Mouse (Mus musculus): ENCODE data around the gene Col11a2. TPM values are rescaled to one million over a fixed set of nuclear protein-coding genes. Genes with fewer than 3 reads are reported as not detected.
A peak's percentile ranks its signal among the peaks of the same experiment; 100 is the strongest.

Col11a2 gene
- polyA plus RNA-seq, 1 experiment from 2014 or later, result 3.2 TPM

MicroRNA genes within 50 kb of the gene (microRNA counts, 519-probe panel; counts per million panel counts)
- microRNA mmu-miR-219, result 3,307 counts per million, percentile 76 among the panel's probes with 10 or more counts

Small RNAs within 50 kb of the gene (microRNA-seq; reads per million reads assigned to microRNA genes)
- not detected for gene Mir219a-1
- gene Mir219c, result not detected

Other genes starting within 250 kb of the Col11a2 start
- 51.5 and 53.4 TPM in 2 replicates for gene Kank3, start 228.9 kb upstream of the Col11a2 start, polyA plus RNA-seq (2015; fragmentation: Nextera tagmentation; extraction: Ambion mirVana)
- 476 TPM in 2 replicates for gene Rps28, start 214.9 kb upstream of the Col11a2 start, polyA plus RNA-seq (2015; fragmentation: Nextera tagmentation; extraction: Ambion mirVana)
- 467 and 476 TPM in 2 replicates for gene Ndufa7, start 214.9 kb upstream of the Col11a2 start, polyA plus RNA-seq (2015; fragmentation: Nextera tagmentation; extraction: Ambion mirVana)
- 50.8 and 58.9 TPM in 2 replicates for gene Cd320, start 196.3 kb upstream of the Col11a2 start, polyA plus RNA-seq (2015; fragmentation: Nextera tagmentation; extraction: Ambion mirVana)
- gene Gm7029, start 165.6 kb upstream of the Col11a2 start, polyA plus RNA-seq (2015; fragmentation: Nextera tagmentation; extraction: Ambion mirVana), result not detected in 2 replicates
- 1.5 and 2.6 TPM in 2 replicates for gene Kifc1, start 148.8 kb upstream of the Col11a2 start, polyA plus RNA-seq (2015; fragmentation: Nextera tagmentation; extraction: Ambion mirVana)
- 0.50 and 0.51 TPM in 2 replicates for gene Platr17, start 134.3 kb upstream of the Col11a2 start, polyA plus RNA-seq (2015; fragmentation: Nextera tagmentation; extraction: Ambion mirVana)
- gene Daxx, start 130.0 kb upstream of the Col11a2 start, polyA plus RNA-seq (2015; fragmentation: Nextera tagmentation; extraction: Ambion mirVana), result 59.4 and 61.1 TPM in 2 replicates
- 23.6 and 28.6 TPM in 2 replicates for gene Tapbp, start 123.5 kb upstream of the Col11a2 start, polyA plus RNA-seq (2015; fragmentation: Nextera tagmentation; extraction: Ambion mirVana)
- gene Zbtb22, start 123.5 kb upstream of the Col11a2 start, polyA plus RNA-seq (2015; fragmentation: Nextera tagmentation; extraction: Ambion mirVana), result 18.1 and 18.3 TPM in 2 replicates
- 60.9 and 61.1 TPM in 2 replicates for gene Rgl2, start 109.9 kb upstream of the Col11a2 start, polyA plus RNA-seq (2015; fragmentation: Nextera tagmentation; extraction: Ambion mirVana)
- gene Pfdn6, start 99.1 kb upstream of the Col11a2 start, polyA plus RNA-seq (2015; fragmentation: Nextera tagmentation; extraction: Ambion mirVana), result 178 TPM in 2 replicates
- gene Wdr46, start 98.8 kb upstream of the Col11a2 start, polyA plus RNA-seq (2015; fragmentation: Nextera tagmentation; extraction: Ambion mirVana), result 25.9 and 26.2 TPM in 2 replicates
- gene B3galt4, start 87.9 kb upstream of the Col11a2 start, polyA plus RNA-seq (2015; fragmentation: Nextera tagmentation; extraction: Ambion mirVana), result 14.9 and 15.1 TPM in 2 replicates
- gene Vps52, start 83.6 kb upstream of the Col11a2 start, polyA plus RNA-seq (2015; fragmentation: Nextera tagmentation; extraction: Ambion mirVana), result 80.9 and 84.4 TPM in 2 replicates
- 689 and 743 TPM in 2 replicates for gene Rps18, start 83.4 kb upstream of the Col11a2 start, polyA plus RNA-seq (2015; fragmentation: Nextera tagmentation; extraction: Ambion mirVana)
- gene H2-K1, start 39.1 kb upstream of the Col11a2 start, polyA plus RNA-seq (2015; fragmentation: Nextera tagmentation; extraction: Ambion mirVana), result 19.0 and 20.1 TPM in 2 replicates
- gene Ring1, start 14.8 kb upstream of the Col11a2 start, polyA plus RNA-seq (2015; fragmentation: Nextera tagmentation; extraction: Ambion mirVana), result 22.8 and 26.3 TPM in 2 replicates
- gene H2-Ke6, start 11.4 kb upstream of the Col11a2 start, polyA plus RNA-seq (2015; fragmentation: Nextera tagmentation; extraction: Ambion mirVana), result 65.6 and 74.1 TPM in 2 replicates
- gene Slc39a7, start 7.8 kb upstream of the Col11a2 start, polyA plus RNA-seq (2015; fragmentation: Nextera tagmentation; extraction: Ambion mirVana), result 178 and 184 TPM in 2 replicates
- gene Rxrb, start 7.6 kb upstream of the Col11a2 start, polyA plus RNA-seq (2015; fragmentation: Nextera tagmentation; extraction: Ambion mirVana), result 64.7 and 65.5 TPM in 2 replicates
- gene H2-Oa, start 52.9 kb downstream of the Col11a2 start, polyA plus RNA-seq (2015; fragmentation: Nextera tagmentation; extraction: Ambion mirVana), result not detected in 2 replicates
- gene H2-DMa, start 80.1 kb downstream of the Col11a2 start, polyA plus RNA-seq (2015; fragmentation: Nextera tagmentation; extraction: Ambion mirVana), result 17.2 and 18.8 TPM in 2 replicates
- gene Brd2, start 83.2 kb downstream of the Col11a2 start, polyA plus RNA-seq (2015; fragmentation: Nextera tagmentation; extraction: Ambion mirVana), result 137 and 140 TPM in 2 replicates
- gene H2-DMb2, start 103.9 kb downstream of the Col11a2 start, polyA plus RNA-seq (2015; fragmentation: Nextera tagmentation; extraction: Ambion mirVana), result 0.27 and 0.65 TPM in 2 replicates
- 0.79 and 1.2 TPM in 2 replicates for gene H2-DMb1, start 113.6 kb downstream of the Col11a2 start, polyA plus RNA-seq (2015; fragmentation: Nextera tagmentation; extraction: Ambion mirVana)
- gene Tap1, start 148.1 kb downstream of the Col11a2 start, polyA plus RNA-seq (2015; fragmentation: Nextera tagmentation; extraction: Ambion mirVana), result 2.3 and 3.1 TPM in 2 replicates
- gene Psmb9, start 148.3 kb downstream of the Col11a2 start, polyA plus RNA-seq (2015; fragmentation: Nextera tagmentation; extraction: Ambion mirVana), result 1.5 and 2.0 TPM in 2 replicates
- gene Psmb8, start 158.3 kb downstream of the Col11a2 start, polyA plus RNA-seq (2015; fragmentation: Nextera tagmentation; extraction: Ambion mirVana), result 4.1 and 4.2 TPM in 2 replicates
- gene Tap2, start 164.1 kb downstream of the Col11a2 start, polyA plus RNA-seq (2015; fragmentation: Nextera tagmentation; extraction: Ambion mirVana), result 1.7 and 2.2 TPM in 2 replicates
- 0.06 and 0.18 TPM in 2 replicates for gene H2-Ob, start 199.5 kb downstream of the Col11a2 start, polyA plus RNA-seq (2015; fragmentation: Nextera tagmentation; extraction: Ambion mirVana)
- gene H2-Ab1, start 218.3 kb downstream of the Col11a2 start, polyA plus RNA-seq (2015; fragmentation: Nextera tagmentation; extraction: Ambion mirVana), result 1.4 and 2.3 TPM in 2 replicates
- gene H2-Aa, start 248.4 kb downstream of the Col11a2 start, polyA plus RNA-seq (2015; fragmentation: Nextera tagmentation; extraction: Ambion mirVana), result 0.30 and 0.61 TPM in 2 replicates